Mouse (Mus musculus): ENCODE data around the gene Mamld1.

Gene Mamld1

GRCm38 (mm10) chrX:71149441-71150050 lies 99.5 kb downstream of the Mamld1 start:
- no peak for DNase-seq

- peak; percentile 87 for DNase-seq
Observed at GRCm38 (mm10) chrX:71150551-71151001, 100.5 kb downstream of the Mamld1 start.

DNA sequence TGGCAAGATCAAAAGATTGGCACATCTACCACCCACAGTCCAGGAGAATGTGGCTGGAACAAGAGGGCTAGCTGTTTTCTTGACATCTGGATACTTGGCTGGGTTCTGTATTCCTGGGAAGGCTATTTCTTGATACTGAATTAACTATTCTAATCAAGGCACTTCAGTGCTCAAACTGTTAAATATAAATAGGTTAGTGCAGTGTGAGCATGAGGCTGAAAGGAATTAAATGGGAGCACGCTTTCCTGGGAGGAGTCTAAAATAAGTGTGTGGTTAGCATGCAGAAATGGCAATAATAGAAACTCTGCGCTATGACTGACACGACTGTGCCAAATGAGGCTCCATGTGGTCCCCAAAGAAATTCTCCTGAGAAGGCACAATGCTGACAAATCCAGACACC lies 131.5 kb downstream of the Mamld1 start:
- DNase-seq, result no peak

GRCm38 (mm10) chrX:71183671-71184070 lies 133.6 kb downstream of the Mamld1 start:
- peak; percentile 23 for DNase-seq

DNA sequence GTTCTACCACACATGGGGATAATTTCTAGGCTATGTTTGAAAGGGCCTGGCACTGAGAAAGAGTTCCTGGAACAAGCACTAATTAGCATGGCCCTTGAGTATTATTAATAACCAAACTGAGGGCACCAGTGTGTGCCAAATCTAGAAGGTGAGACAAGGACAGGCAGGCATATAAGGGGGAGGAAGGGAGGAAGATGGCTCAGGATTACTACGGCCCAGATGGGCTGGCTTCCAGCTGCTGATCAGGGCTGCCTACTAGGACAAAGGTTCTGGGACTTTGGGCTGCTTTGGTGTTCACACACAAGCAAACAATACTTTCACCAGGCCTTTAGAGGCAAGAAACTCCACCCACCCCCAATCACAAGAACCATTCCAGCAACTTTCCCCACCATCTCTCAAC lies 136.3 kb downstream of the Mamld1 start:
- DNase-seq, result no peak

DNA sequence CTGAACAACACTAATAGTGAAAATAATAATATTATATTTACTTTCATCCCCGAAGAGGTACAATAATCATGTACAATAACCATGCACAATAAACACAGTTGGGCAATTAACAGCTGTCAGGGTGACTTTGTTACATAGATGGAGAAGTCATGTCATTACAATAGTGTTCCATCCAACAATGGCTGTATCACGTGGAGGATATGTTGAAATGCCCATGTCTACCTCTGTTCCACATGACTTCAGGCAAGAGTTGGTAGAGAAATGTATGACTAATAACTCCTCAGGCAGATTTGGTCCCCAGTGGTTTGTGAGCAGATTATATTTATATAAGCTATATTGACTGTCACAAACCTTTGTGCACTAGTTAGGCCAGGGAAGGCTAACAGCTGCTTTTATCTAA lies 154.7 kb downstream of the Mamld1 start:
- DNase-seq, result no peak
